Mouse (Mus musculus): ENCODE results near the gene Degs1.
A peak's percentile ranks its signal among the peaks of the same experiment; 100 is the strongest.

GRCm38 (mm10) chr1:182282091-182283075 lies at the start of gene Degs1:
- TF ChIP-seq POLR2A (IDR thresholded peaks at IDR 0.05; ENCODE audit: borderline replicate concordance, extremely low read depth, insufficient read depth, insufficient read length, poor library complexity, severe bottlenecking) (peak; percentile 87), CTCF (IDR thresholded peaks at IDR 0.05; ENCODE audit: borderline replicate concordance, extremely low read depth, insufficient read depth, insufficient read length) (no peak)

All from brain, embryonic 14.5 days (tissue).